Mouse (Mus musculus) brain, embryonic 14.5 days (tissue): ENCODE results near the gene Pfdn5. TPM values are rescaled to one million over a fixed set of nuclear protein-coding genes. Genes with fewer than 3 reads are reported as not detected.

ENCODE experiments used
- DNase-seq: peaks from one replicate; pipeline ENCODE4 v3.0.0-alpha.2; 2011; ENCODE audit warnings: low read depth
- CTCF ChIP-seq: fragments of 200-500 bp; IDR thresholded peaks from 2 replicates; pipeline ENCODE4 v1.5.1; 2012; ENCODE audit warnings: inconsistent platforms, mild to moderate bottlenecking, moderate library complexity, borderline replicate concordance; ENCODE audit not compliant: insufficient read depth, insufficient read length; ENCODE audit errors: extremely low read depth
- POLR2A ChIP-seq: fragments of 200-500 bp; IDR thresholded peaks from 2 replicates; pipeline ENCODE4 v1.6.1; 2012; ENCODE audit warnings: mild to moderate bottlenecking, inconsistent platforms, borderline replicate concordance; ENCODE audit not compliant: poor library complexity, insufficient read depth, insufficient read length, severe bottlenecking; ENCODE audit errors: extremely low read depth
- polyA plus RNA-seq: library from polyadenylated mRNA; depleted of rRNA; stranded (reverse); fragments of >200 nt; gene quantifications from 2 replicates; pipeline ENCODE4 v1.2.3, GENCODE M21; 2012; rRNA removed

Gene Pfdn5
- polyA plus RNA-seq, 1 experiment, result 362 TPM

GRCm38 (mm10) chr15:102377163-102377543 is 51.2 kb downstream of the Pfdn5 start:
- peak; percentile 82 for TF ChIP-seq CTCF
- no peak for TF ChIP-seq POLR2A
- peak; percentile 85 for DNase-seq

- TF ChIP-seq CTCF (no peak), POLR2A (no peak)
- no peak for DNase-seq
Measured at GRCm38 (mm10) chr15:102377810-102378262, 51.9 kb downstream of the Pfdn5 start.

Other genes with a start within 250 kb of the Pfdn5 start
- gene Tns2, start 225.7 kb upstream of the Pfdn5 start, polyA plus RNA-seq, result 10.2 and 18.8 TPM in 2 replicates
- gene Spryd3, start 189.9 kb upstream of the Pfdn5 start, polyA plus RNA-seq, result 63.8 and 64.6 TPM in 2 replicates
- 0.57 and 0.83 TPM in 2 replicates for gene Igfbp6, start 181.8 kb upstream of the Pfdn5 start, polyA plus RNA-seq
- 0.15 and 0.18 TPM in 2 replicates for gene Soat2, start 175.6 kb upstream of the Pfdn5 start, polyA plus RNA-seq
- gene Zfp740, start 122.9 kb upstream of the Pfdn5 start, polyA plus RNA-seq, result 91.1 and 96.5 TPM in 2 replicates
- gene Csad, start 121.4 kb upstream of the Pfdn5 start, polyA plus RNA-seq, result 45.4 and 50.8 TPM in 2 replicates
- gene Itgb7, start 94.2 kb upstream of the Pfdn5 start, polyA plus RNA-seq, result 0.30 and 0.40 TPM in 2 replicates
- gene Rarg, start 68.6 kb upstream of the Pfdn5 start, polyA plus RNA-seq, result 9.1 and 11.0 TPM in 2 replicates
- 0.18 and 0.23 TPM in 2 replicates for gene Gm9918, start 55.6 kb upstream of the Pfdn5 start, polyA plus RNA-seq
- 48.7 and 53.6 TPM in 2 replicates for gene Mfsd5, start 46.7 kb upstream of the Pfdn5 start, polyA plus RNA-seq
- gene Espl1, start 29.9 kb upstream of the Pfdn5 start, polyA plus RNA-seq, result 11.3 and 12.6 TPM in 2 replicates
- gene Myg1, start 5.6 kb downstream of the Pfdn5 start, polyA plus RNA-seq, result 109 and 137 TPM in 2 replicates
- 33.6 and 49.2 TPM in 2 replicates for gene Aaas, start 24.7 kb downstream of the Pfdn5 start, polyA plus RNA-seq
- gene Sp7, start 41.1 kb downstream of the Pfdn5 start, polyA plus RNA-seq, result 0.69 and 4.1 TPM in 2 replicates
- gene Sp1, start 80.0 kb downstream of the Pfdn5 start, polyA plus RNA-seq, result 19.2 and 20.8 TPM in 2 replicates
- 0.48 and 0.53 TPM in 2 replicates for gene Amhr2, start 119.3 kb downstream of the Pfdn5 start, polyA plus RNA-seq
- gene Prr13, start 132.9 kb downstream of the Pfdn5 start, polyA plus RNA-seq, result 94.6 and 117 TPM in 2 replicates
- 569 and 716 TPM in 2 replicates for gene Pcbp2, start 144.4 kb downstream of the Pfdn5 start, polyA plus RNA-seq
- not detected in 2 replicates for gene Gm10337, start 177.6 kb downstream of the Pfdn5 start, polyA plus RNA-seq
- gene Map3k12, start 190.9 kb downstream of the Pfdn5 start, polyA plus RNA-seq, result 72.4 and 79.2 TPM in 2 replicates
- gene Tarbp2, start 192.1 kb downstream of the Pfdn5 start, polyA plus RNA-seq, result 126 and 186 TPM in 2 replicates
- gene Npff, start 198.8 kb downstream of the Pfdn5 start, polyA plus RNA-seq, result 7.1 and 7.5 TPM in 2 replicates